Mouse (Mus musculus) midbrain, postnatal 0 days (tissue): ENCODE results near the gene Pnck. TPM values are rescaled to one million over a fixed set of nuclear protein-coding genes. Genes with fewer than 3 reads are reported as not detected.

Experiments
- ATAC-seq: fragments of 200-750 bp; cut with Nextera tagmentation; 2 replicates; pipeline ENCODE4 v1.8.0; 2017; ENCODE audit warnings: moderate number of reproducible peaks, mild to moderate bottlenecking, moderate TSS enrichment, moderate library complexity; ENCODE audit not compliant: low FRiP score
- DNase-seq: peaks from one replicate; pipeline ENCODE4 v3.0.0-alpha.2; 2015; ENCODE audit warnings: low spot score
- H3K27ac ChIP-seq: fragments of 300-500 bp; sonication (generic); 2 replicates; pipeline ENCODE4 v1.5.1; 2014; ENCODE audit warnings: low read depth, mild to moderate bottlenecking, low read length, mixed read lengths
- H3K27me3 ChIP-seq: fragments of 300-500 bp; sonication (generic); 2 replicates; pipeline ENCODE4 v1.6.1; 2014; ENCODE audit warnings: low read length, control low read depth, mixed read lengths; ENCODE audit not compliant: insufficient read depth
- H3K36me3 ChIP-seq: fragments of 300-500 bp; sonication (generic); 2 replicates; pipeline ENCODE4 v1.6.1; 2014; ENCODE audit warnings: low read length, control low read depth, mixed read lengths; ENCODE audit not compliant: insufficient read depth
- H3K4me1 ChIP-seq: fragments of 300-500 bp; sonication (generic); 2 replicates; pipeline ENCODE4 v1.6.1; 2014; ENCODE audit warnings: mild to moderate bottlenecking, control low read depth, antibody characterized with exemption, low read length, mixed read lengths; ENCODE audit not compliant: insufficient read depth
- H3K4me2 ChIP-seq: fragments of 300-500 bp; sonication (generic); 2 replicates; pipeline ENCODE4 v1.6.1; 2014; ENCODE audit warnings: low read depth, mild to moderate bottlenecking, low read length, mixed read lengths; ENCODE audit not compliant: poor library complexity, severe bottlenecking
- H3K4me3 ChIP-seq: fragments of 300-500 bp; sonication (generic); 2 replicates; pipeline ENCODE4 v1.5.1; 2014; ENCODE audit warnings: low read depth, mild to moderate bottlenecking, low read length, moderate library complexity
- H3K9ac ChIP-seq: fragments of 300-500 bp; sonication (generic); replicated peaks from 2 replicates; pipeline ENCODE4 v1.6.1; 2014; ENCODE audit warnings: mild to moderate bottlenecking, low read length, moderate library complexity, mixed read lengths; ENCODE audit not compliant: poor library complexity, severe bottlenecking
- H3K9me3 ChIP-seq: fragments of 300-500 bp; sonication (generic); 2 replicates; pipeline ENCODE4 v1.6.1; 2016; ENCODE audit warnings: low read length, control low read depth
- CTCF ChIP-seq: IDR thresholded peaks from 2 replicates; pipeline ENCODE4 v1.5.1; 2016; ENCODE audit warnings: antibody characterized with exemption, mild to moderate bottlenecking
- WGBS: fragments of 180-500 bp; shearing (Covaris S2); extraction: QIAGEN DNeasy Blood & Tissue Kit; methylation state at CpG from one replicate; pipeline ENCODE4 v1.1.7; 2014; 5-methylcytosine and 5-hydroxymethylcytosine counted together
- polyA plus RNA-seq: library from polyadenylated mRNA; unstranded; fragments of >200 nt; fragmentation: Nextera tagmentation; extraction: Ambion mirVana; gene quantifications from 2 replicates; pipeline ENCODE4 v1.2.1, GENCODE M21; 2015
- total RNA-seq: library from RNA; depleted of rRNA; stranded (reverse); fragments of >200 nt; gene quantifications from 2 replicates; pipeline ENCODE4 v1.2.3, GENCODE M21; 2014

Pnck gene
- total and polyA plus RNA-seq, 2 experiments from 2014 or later: 136 to 159 TPM

DNA sequence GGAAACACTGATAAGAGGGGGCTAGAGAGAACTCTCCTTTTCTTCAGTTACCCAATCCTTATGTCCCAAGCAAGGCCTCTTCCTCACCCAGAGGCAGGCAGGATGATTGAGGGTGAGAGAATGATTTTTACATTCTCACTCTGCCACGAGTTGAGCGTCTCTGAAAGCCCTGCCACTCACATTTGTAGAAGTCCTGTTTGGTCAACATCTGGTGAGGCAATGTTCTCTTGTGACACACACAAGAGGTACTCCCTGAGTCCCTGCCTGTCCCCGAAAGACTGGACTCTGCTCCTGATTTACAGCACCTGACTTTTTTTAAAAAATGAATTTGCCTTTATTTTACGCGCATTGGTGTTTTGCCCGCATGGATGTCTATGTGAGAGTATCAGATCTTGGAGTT is 6.5 kb downstream of the Pnck start:
- H3K9me3 ChIP-seq: no peaks in the 10 kb centered on the region
- no peak for DNase-seq
- ATAC-seq: no peak
- 89% methylated on average over 6 of the region's 6 CpGs for WGBS
- no peak overlapping the region for H3K27ac ChIP-seq
- H3K9ac ChIP-seq: no peak overlapping the region
- H3K4me2 ChIP-seq: no peak overlapping the region
- no peaks in the 10 kb centered on the region for H3K4me1 ChIP-seq
- no peak for TF ChIP-seq CTCF
- H3K4me3 ChIP-seq: no peak overlapping the region
- no peaks in the 10 kb centered on the region for H3K36me3 ChIP-seq
- H3K27me3 ChIP-seq: no peaks in the 10 kb centered on the region

DNA sequence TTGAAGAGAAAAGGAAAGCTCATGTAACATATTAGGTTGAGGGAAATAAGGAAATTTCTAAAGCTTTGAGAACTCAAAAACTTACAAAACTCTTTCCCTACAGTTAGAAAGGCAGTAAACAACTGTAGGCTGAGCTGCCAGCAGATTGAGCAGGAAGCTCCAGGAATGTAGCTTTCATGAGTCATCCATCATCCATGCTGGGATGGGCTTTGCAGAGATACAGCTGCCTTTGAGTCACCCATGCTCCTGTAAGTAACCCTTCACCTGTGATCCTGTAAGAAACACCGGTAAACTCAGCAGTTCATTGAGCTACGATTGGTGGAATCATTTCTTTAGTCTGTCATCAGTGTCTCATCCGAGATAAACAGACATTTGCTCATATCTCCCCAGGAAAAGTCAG is 9.0 kb downstream of the Pnck start:
- no peaks in the 10 kb centered on the region for H3K36me3 ChIP-seq
- ATAC-seq: no peak
- no peak for DNase-seq
- no peak overlapping the region for H3K27ac ChIP-seq
- 82% methylated on average over 3 of the region's 3 CpGs for WGBS
- no peaks in the 10 kb centered on the region for H3K9me3 ChIP-seq
- H3K4me2 ChIP-seq: no peak overlapping the region
- no peaks in the 10 kb centered on the region for H3K4me1 ChIP-seq
- no peak overlapping the region for H3K9ac ChIP-seq
- TF ChIP-seq CTCF: no peak
- H3K4me3 ChIP-seq: no peak overlapping the region
- no peaks in the 10 kb centered on the region for H3K27me3 ChIP-seq

DNA sequence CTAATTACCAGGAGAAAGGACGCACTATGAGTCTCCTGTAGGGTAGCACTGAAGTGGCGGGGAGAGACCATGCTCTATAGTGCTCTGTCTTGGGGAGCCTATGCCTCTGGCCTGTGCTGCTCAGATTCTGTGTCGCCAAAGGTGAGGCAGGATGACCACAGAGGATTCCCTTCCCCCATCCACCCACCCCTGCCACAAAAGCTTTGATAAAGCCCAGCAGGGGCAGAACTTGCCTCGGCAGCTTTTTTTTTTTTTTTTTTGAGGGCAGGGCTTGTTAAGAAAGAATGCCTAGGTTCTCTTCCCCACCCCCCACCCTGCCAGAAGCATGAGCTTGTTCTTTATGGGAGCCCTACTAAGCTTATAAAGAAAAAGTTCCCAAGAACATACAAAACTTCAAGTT is 14.8 kb downstream of the Pnck start:
- no peak for TF ChIP-seq CTCF
- H3K9me3 ChIP-seq: no peaks in the 10 kb centered on the region
- H3K4me1 ChIP-seq: no peaks in the 10 kb centered on the region
- ATAC-seq (no peak), DNase-seq (no peak)
- peaks cover 6% of the 10 kb centered on the region; the same call in 1 of the 2 replicates for H3K27me3 ChIP-seq
- no peaks in the 10 kb centered on the region for H3K36me3 ChIP-seq
- H3K9ac ChIP-seq: no peak overlapping the region
- WGBS: 47% methylated on average over 4 of the region's 4 CpGs
- no peak overlapping the region for H3K4me3 ChIP-seq
- H3K27ac ChIP-seq: no peak overlapping the region
- H3K4me2 ChIP-seq: no peak overlapping the region

DNA sequence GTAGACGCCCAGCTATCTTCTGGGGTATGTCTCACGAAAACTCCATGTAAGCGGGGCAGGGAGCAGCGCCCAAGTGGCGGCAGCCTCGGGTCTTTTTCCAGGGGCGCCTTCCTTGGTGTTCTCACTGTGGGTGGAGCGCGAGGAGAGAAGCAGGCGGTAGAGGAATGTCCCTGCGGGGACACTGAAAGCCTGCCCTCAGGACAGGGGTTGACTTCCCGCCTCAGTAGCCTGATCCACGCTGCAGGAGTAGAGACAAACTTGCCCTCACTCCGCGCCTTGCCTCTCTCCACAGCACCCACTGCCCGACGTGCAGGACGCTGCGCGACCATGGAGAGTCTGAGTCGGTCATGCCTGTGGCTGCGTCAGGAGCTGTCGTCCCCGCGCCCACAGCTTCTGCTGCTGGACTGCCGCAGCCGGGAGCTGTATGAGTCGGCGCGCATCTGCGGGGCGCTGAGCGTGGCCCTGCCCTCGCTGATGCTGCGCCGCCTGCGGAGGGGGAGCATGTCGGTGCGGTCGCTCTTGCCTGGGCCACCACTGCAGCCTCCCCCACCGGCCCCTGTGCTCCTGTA is 19.9 kb downstream of the Pnck start:
- Histone ChIP-seq H3K27me3 (peaks cover 23% of the 10 kb centered on the region), H3K4me2 (peak overlapping the region; percentile 30), H3K9me3 (no peaks in the 10 kb centered on the region), H3K36me3 (no peaks in the 10 kb centered on the region), H3K9ac (no peak overlapping the region), H3K27ac (no peak overlapping the region), H3K4me3 (peak overlapping the region; percentile 20; the same call in 1 of the 2 replicates), H3K4me1 (no peaks in the 10 kb centered on the region)
- TF ChIP-seq CTCF: no peak
- DNase-seq (no peak), ATAC-seq (no peak)
- WGBS: 22% methylated on average over 41 of the region's 41 CpGs

DNA sequence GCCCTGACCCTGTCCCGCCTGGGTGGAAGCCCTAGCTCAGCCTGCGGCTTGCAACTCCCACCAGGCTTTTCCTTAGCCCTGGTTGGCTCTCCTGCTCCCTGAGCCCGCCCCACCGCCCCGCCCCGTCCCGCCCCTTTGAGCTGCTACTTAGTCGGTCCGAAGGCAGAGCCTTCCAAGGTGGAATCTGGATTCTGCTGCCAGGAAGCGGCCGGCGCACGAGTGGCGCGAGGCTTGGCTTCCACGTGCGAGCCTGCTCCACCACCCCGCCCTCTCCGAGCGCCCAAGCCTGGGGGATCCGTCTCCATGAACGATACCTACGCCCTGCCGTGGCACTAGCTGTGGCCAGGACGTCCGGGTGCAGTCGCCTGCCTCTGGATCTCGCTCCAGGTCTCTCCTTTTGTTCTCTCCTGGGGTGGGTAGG is 20.7 kb downstream of the Pnck start, which contains the start of gene Dusp9:
Dusp9 (plus strand) TSS at position 165 of the 421 bp plus-strand sequence.
- peak; percentile 30 for DNase-seq
- peaks cover 25% of the 10 kb centered on the region for H3K27me3 ChIP-seq
- H3K4me1 ChIP-seq: no peaks in the 10 kb centered on the region

DNA sequence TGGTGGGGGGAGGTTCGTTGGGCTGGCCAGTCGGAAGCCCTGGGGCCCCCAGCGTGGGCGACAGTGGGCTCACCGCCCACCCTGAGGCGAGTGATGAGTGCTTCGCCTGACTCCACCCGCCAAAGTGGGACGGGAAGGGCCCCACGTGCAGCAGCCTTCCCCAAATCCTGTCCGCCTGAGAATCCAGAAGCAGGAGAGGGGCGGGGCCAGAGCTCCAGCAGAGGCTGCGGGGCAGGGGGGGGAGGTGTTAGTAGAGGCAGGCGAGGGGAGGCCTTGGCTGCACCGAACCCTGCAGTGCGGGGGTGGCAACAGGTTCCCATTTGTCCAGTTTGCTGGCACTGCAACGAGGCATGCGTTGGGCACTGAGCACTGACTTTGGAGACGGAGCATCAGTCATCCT is 22.5 kb downstream of the Pnck start:
- Histone ChIP-seq H3K4me1 (no peaks in the 10 kb centered on the region), H3K27me3 (peaks cover 25% of the 10 kb centered on the region), H3K27ac (no peak overlapping the region), H3K9ac (0 out of 2 replicates have a peak overlapping the region, but pooled peaks have one; percentile 44), H3K4me3 (peak overlapping the region; percentile 35), H3K9me3 (no peaks in the 10 kb centered on the region), H3K36me3 (no peaks in the 10 kb centered on the region), H3K4me2 (peak overlapping the region; percentile 61)
- 22% methylated on average over 19 of the region's 19 CpGs for WGBS
- no peak for TF ChIP-seq CTCF
- ATAC-seq (no peak), DNase-seq (no peak)

More for the DNA sequence above, 20.7 kb downstream of the Pnck start, which contains the start of gene Dusp9:
- 28% methylated on average over 24 of the region's 28 CpGs for WGBS
- H3K4me3 ChIP-seq: peak within 1 kb of the TSS; percentile 20; the same call in 1 of the 2 replicates
- H3K36me3 ChIP-seq: no peaks in the 10 kb centered on the region
- no peak within 1 kb of the TSS for H3K27ac ChIP-seq
- H3K9me3 ChIP-seq: no peaks in the 10 kb centered on the region
- peak; percentile 35 for ATAC-seq
- H3K4me2 ChIP-seq: peak within 1 kb of the TSS; percentile 36
- H3K9ac ChIP-seq: no peak within 1 kb of the TSS
- TF ChIP-seq CTCF: no peak
